Mouse (Mus musculus): ENCODE measurements around the gene Gm20696. TPM values are rescaled to one million over a fixed set of nuclear protein-coding genes. Genes with fewer than 3 reads are reported as not detected.

Gm20696 gene
- total and polyA plus RNA-seq, 3 experiments = 0.59 TPM; not detected in 2

- Histone ChIP-seq H3K36me3 (replicated peaks in 1 of 2; ENCODE audit: control insufficient read depth in 1 of 2, insufficient read depth in 1 of 2, low read length in 1 of 2) (no peaks in the 10 kb centered on the region), H3K27me3 (replicated peaks) (no peaks in the 10 kb centered on the region), H3K4me2 (ENCODE audit: insufficient read depth, low read depth, poor library complexity, severe bottlenecking) (no peak overlapping the region), H3K4me1 (ENCODE audit: control insufficient read depth in 1 of 2, insufficient read depth in 2 of 2) (peaks cover 27 to 64% of the 10 kb centered on the region in 2 experiments), H3K79me2 (replicated peaks; ENCODE audit: control insufficient read depth, extremely low read depth, insufficient read depth, poor library complexity, severe bottlenecking) (no peaks in the 10 kb centered on the region), H3K9ac (ENCODE audit: insufficient read depth, low read depth) (no peak overlapping the region), H3K4me3 (replicated peaks in 1 of 3; ENCODE audit: low read depth in 2 of 3, low read length in 2 of 3, poor library complexity in 1 of 3) (no peak overlapping the region), H3K9me3 (replicated peaks; ENCODE audit: low read length) (no peaks in the 10 kb centered on the region), H3K27ac (ENCODE audit: insufficient read depth, low read depth) (no peak overlapping the region)
- dilution Hi-C loops (cut with MboI; ENCODE audit: extremely low pct_ligation_motif_present, extremely low pct_unique_long_range_greater_than_20kb, low sequenced_read_pairs) (no loop called here), in situ Hi-C loops (cut with MboI; ENCODE audit: low pct_ligation_motif_present, low pct_unique_long_range_greater_than_20kb, low sequenced_read_pairs) (no loop called here)
- no peak for DNase-seq (ENCODE audit: extremely low read depth)
- TF ChIP-seq RCOR1 (conservative IDR thresholded peaks at IDR 0.05; ENCODE audit: low read depth, low read length) (no peak), MAX (IDR thresholded peaks at IDR 0.05; ENCODE audit: low read length) (no peak), KAT2A (IDR thresholded peaks at IDR 0.05; ENCODE audit: insufficient replicate concordance, low read length) (no peak), NELFE (IDR thresholded peaks at IDR 0.05; ENCODE audit: low read depth, low read length) (no peak), ZKSCAN1 (IDR thresholded peaks at IDR 0.05; ENCODE audit: borderline replicate concordance, low read depth, low read length) (no peak), USF2 (conservative IDR thresholded peaks at IDR 0.05; ENCODE audit: low read depth, low read length) (no peak), ELF1 (IDR thresholded peaks at IDR 0.05; ENCODE audit: low read depth, low read length) (no peak), E2F4 (IDR thresholded peaks at IDR 0.05; ENCODE audit: insufficient replicate concordance, low read depth, low read length) (no peak), RAD21 (IDR thresholded peaks at IDR 0.05; ENCODE audit: low read depth, low read length) (no peak), ETS1 (conservative IDR thresholded peaks at IDR 0.05; ENCODE audit: low read depth, low read length) (no peak), MYC (IDR thresholded peaks at IDR 0.05; ENCODE audit: low read depth, low read length) (no peak), JUND (conservative IDR thresholded peaks at IDR 0.05; ENCODE audit: low read depth, low read length) (no peak), ZMIZ1 (IDR thresholded peaks at IDR 0.05; ENCODE audit: low read depth, low read length) (no peak), JUN (IDR thresholded peaks at IDR 0.05; ENCODE audit: insufficient read depth, low read depth, low read length) (no peak), CHD2 (IDR thresholded peaks at IDR 0.05; ENCODE audit: low read length) (no peak), SMC3 (IDR thresholded peaks at IDR 0.05; ENCODE audit: low read depth, low read length) (no peak), EP300 (IDR thresholded peaks at IDR 0.05; ENCODE audit: low read length) (no peak)
These were observed 288.9 kb downstream of the Gm20696 start for GRCm38 (mm10) chr6:99377716-99378115.

DNA sequence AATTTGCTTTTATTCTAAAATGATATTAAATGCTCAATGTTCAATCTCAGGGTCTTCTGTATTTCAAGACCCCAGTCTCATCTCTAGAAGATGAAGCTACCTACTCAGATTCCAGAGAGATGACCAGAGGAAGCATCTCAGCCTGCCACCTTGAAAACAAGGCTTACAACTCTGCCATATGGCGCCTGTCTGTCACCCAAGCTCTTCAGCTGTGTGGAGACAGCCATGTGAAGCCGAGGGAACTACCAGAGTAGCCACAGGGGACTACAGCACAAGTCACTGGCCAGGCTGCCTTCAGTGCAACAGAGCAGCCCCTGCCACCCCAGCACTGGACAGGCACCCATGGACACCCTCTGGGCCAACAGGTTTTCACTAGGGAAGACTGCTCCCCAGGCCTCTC, 289.5 kb downstream of the Gm20696 start:
- no peak overlapping the region for H3K27ac ChIP-seq (ENCODE audit: insufficient read depth, low read depth)
- no peaks in the 10 kb centered on the region for H3K36me3 ChIP-seq (replicated peaks in 1 of 2; ENCODE audit: control insufficient read depth in 1 of 2, insufficient read depth in 1 of 2, low read length in 1 of 2)
- dilution Hi-C loops (cut with MboI; ENCODE audit: extremely low pct_ligation_motif_present, extremely low pct_unique_long_range_greater_than_20kb, low sequenced_read_pairs) = no loop called here
- no peak overlapping the region for H3K4me2 ChIP-seq (ENCODE audit: insufficient read depth, low read depth, poor library complexity, severe bottlenecking)
- no peaks in the 10 kb centered on the region for H3K79me2 ChIP-seq (replicated peaks; ENCODE audit: control insufficient read depth, extremely low read depth, insufficient read depth, poor library complexity, severe bottlenecking)
- no peak overlapping the region for H3K4me3 ChIP-seq (replicated peaks in 1 of 3; ENCODE audit: low read depth in 2 of 3, low read length in 2 of 3, poor library complexity in 1 of 3)
- TF ChIP-seq SIN3A (IDR thresholded peaks at IDR 0.05; ENCODE audit: low read length) = no peak
- TF ChIP-seq NRF1 (IDR thresholded peaks at IDR 0.05; ENCODE audit: low read depth, low read length) = no peak
- no peak for TF ChIP-seq POLR2A (IDR thresholded peaks at IDR 0.05; ENCODE audit: low read depth, low read length)
- no peak for TF ChIP-seq ZC3H11A (IDR thresholded peaks at IDR 0.05; ENCODE audit: low read depth, low read length)
- no peak for TF ChIP-seq MXI1 (IDR thresholded peaks at IDR 0.05; ENCODE audit: low read depth, low read length)
- TF ChIP-seq EP300 (IDR thresholded peaks at IDR 0.05; ENCODE audit: low read length) = no peak
- TF ChIP-seq TCF12 (IDR thresholded peaks at IDR 0.05; ENCODE audit: low read depth, low read length) = no peak
- TF ChIP-seq SMC3 (IDR thresholded peaks at IDR 0.05; ENCODE audit: low read depth, low read length) = no peak
- no peak for TF ChIP-seq MAZ (IDR thresholded peaks at IDR 0.05; ENCODE audit: low read depth, low read length)
- no peak for TF ChIP-seq MYC (IDR thresholded peaks at IDR 0.05; ENCODE audit: low read depth, low read length)
- no peak for TF ChIP-seq JUND (conservative IDR thresholded peaks at IDR 0.05; ENCODE audit: low read depth, low read length)
- TF ChIP-seq IRF4 (IDR thresholded peaks at IDR 0.05; ENCODE audit: low read depth, low read length) = no peak
- TF ChIP-seq MAFK (IDR thresholded peaks at IDR 0.05; ENCODE audit: insufficient replicate concordance, low read length) = no peak
- no peak overlapping the region for H3K9ac ChIP-seq (ENCODE audit: insufficient read depth, low read depth)
- peaks cover 27 to 64% of the 10 kb centered on the region in 2 experiments for H3K4me1 ChIP-seq (ENCODE audit: control insufficient read depth in 1 of 2, insufficient read depth in 2 of 2)
- H3K9me3 ChIP-seq (replicated peaks; ENCODE audit: low read length) = no peaks in the 10 kb centered on the region
- DNase-seq (ENCODE audit: extremely low read depth) = no peak
- in situ Hi-C loops (cut with MboI; ENCODE audit: low pct_ligation_motif_present, low pct_unique_long_range_greater_than_20kb, low sequenced_read_pairs) = no loop called here
- no peaks in the 10 kb centered on the region for H3K27me3 ChIP-seq (replicated peaks)
